1 mouse cellular context compared by ENCODE assay signal in the genomic region with DNA sequence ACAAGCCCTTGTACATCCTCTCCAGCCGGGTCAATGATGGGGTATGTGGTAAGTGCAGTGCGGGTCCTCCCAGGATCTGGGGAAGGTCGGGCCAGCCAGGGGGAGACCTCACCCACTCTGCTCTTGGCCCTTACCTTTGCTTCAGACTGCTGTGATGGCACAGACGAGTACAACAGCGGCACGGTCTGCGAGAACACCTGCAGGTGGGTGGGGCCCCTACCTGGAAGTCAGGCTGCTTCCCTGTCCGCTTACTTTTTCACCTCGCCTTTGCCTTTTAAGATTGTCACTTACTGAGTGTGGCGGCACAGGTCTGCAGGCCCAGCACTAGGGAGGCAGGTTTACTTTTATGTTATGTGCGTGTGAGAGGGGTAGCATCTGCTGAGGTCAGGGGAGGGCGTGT.
TF ChIP-seq lines count a peak whose summit lies in the region.

No protein-coding gene starts in this region.

TF ChIP-seq in myocyte, 11 proteins besides CTCF, POLR2A, EP300 and RAD21:
- TF ChIP-seq MYOD1 (IDR thresholded peaks at IDR 0.05; ENCODE audit: control insufficient read depth in 1 of 3, insufficient read length in 2 of 3, low read depth in 2 of 3) (no peak), TCF3 (IDR thresholded peaks at IDR 0.05; ENCODE audit: insufficient read length, low read depth) (no peak), MAX (IDR thresholded peaks at IDR 0.05; ENCODE audit: low read depth) (no peak), USF1 (IDR thresholded peaks at IDR 0.05; ENCODE audit: low read depth) (no peak), MYOG (IDR thresholded peaks at IDR 0.05; ENCODE audit: control insufficient read depth in 1 of 3, insufficient read depth in 1 of 3, insufficient read length in 2 of 3, low read depth in 2 of 3) (no peak), REST (IDR thresholded peaks at IDR 0.05; ENCODE audit: insufficient read depth, insufficient read length) (no peak), CEBPB (IDR thresholded peaks at IDR 0.05; ENCODE audit: insufficient read depth, poor library complexity, severe bottlenecking) (no peak), TCF12 (IDR thresholded peaks at IDR 0.05; ENCODE audit: insufficient read depth, poor library complexity, severe bottlenecking) (no peak), SRF (IDR thresholded peaks at IDR 0.05; ENCODE audit: control insufficient read depth, insufficient read length, low read depth) (no peak), POLR2AphosphoS2 (IDR thresholded peaks at IDR 0.05; ENCODE audit: insufficient read length, low read depth) (no peak), E2F4 (IDR thresholded peaks at IDR 0.05; ENCODE audit: insufficient read depth) (no peak)
